Mouse (Mus musculus) intestine, embryonic 15.5 days (tissue): Measurements from ENCODE around the gene Cep89. TPM values are rescaled to one million over a fixed set of nuclear protein-coding genes. Genes with fewer than 3 reads are reported as not detected.

Experiments
- ATAC-seq: fragments of 200-750 bp; cut with Nextera tagmentation; 2 replicates; pipeline ENCODE4 v1.8.0; 2017; ENCODE audit warnings: moderate TSS enrichment, moderate library complexity
- H3K27ac ChIP-seq: fragments of 300-500 bp; sonication (generic); 2 replicates; pipeline ENCODE4 v1.5.1; 2015; ENCODE audit warnings: mild to moderate bottlenecking, inconsistent platforms
- H3K27me3 ChIP-seq: fragments of 300-500 bp; sonication (generic); replicated peaks from 2 replicates; pipeline ENCODE4 v1.6.1; 2015; ENCODE audit warnings: inconsistent platforms
- H3K36me3 ChIP-seq: fragments of 300-500 bp; sonication (generic); 2 replicates; pipeline ENCODE4 v1.6.1; 2015; ENCODE audit warnings: inconsistent platforms
- H3K4me1 ChIP-seq: fragments of 300-500 bp; sonication (generic); replicated peaks from 2 replicates; pipeline ENCODE4 v1.6.1; 2015; ENCODE audit warnings: inconsistent platforms
- H3K4me2 ChIP-seq: fragments of 300-500 bp; sonication (generic); replicated peaks from 2 replicates; pipeline ENCODE4 v1.6.1; 2015; ENCODE audit warnings: mild to moderate bottlenecking, inconsistent platforms
- H3K4me3 ChIP-seq: fragments of 300-500 bp; sonication (generic); replicated peaks from 2 replicates; pipeline ENCODE4 v1.5.1; 2015; ENCODE audit warnings: inconsistent platforms
- H3K9ac ChIP-seq: fragments of 300-500 bp; sonication (generic); 2 replicates; pipeline ENCODE4 v1.6.1; 2015; ENCODE audit warnings: inconsistent platforms
- H3K9me3 ChIP-seq: fragments of 300-500 bp; sonication (generic); 2 replicates; pipeline ENCODE4 v1.6.1; 2016; ENCODE audit warnings: inconsistent platforms
- WGBS: fragments of 180-500 bp; shearing (Covaris S2); methylation state at CpG from one replicate; pipeline ENCODE4 v1.1.7; 2015; 5-methylcytosine and 5-hydroxymethylcytosine counted together
- polyA plus RNA-seq: library from polyadenylated mRNA; unstranded; fragments of >200 nt; fragmentation: Nextera tagmentation; extraction: Ambion mirVana; gene quantifications from 2 replicates; pipeline ENCODE4 v1.2.1, GENCODE M21; 2015

The Cep89 gene
- polyA plus RNA-seq, 1 experiment from 2014 or later = 43.2 TPM

DNA sequence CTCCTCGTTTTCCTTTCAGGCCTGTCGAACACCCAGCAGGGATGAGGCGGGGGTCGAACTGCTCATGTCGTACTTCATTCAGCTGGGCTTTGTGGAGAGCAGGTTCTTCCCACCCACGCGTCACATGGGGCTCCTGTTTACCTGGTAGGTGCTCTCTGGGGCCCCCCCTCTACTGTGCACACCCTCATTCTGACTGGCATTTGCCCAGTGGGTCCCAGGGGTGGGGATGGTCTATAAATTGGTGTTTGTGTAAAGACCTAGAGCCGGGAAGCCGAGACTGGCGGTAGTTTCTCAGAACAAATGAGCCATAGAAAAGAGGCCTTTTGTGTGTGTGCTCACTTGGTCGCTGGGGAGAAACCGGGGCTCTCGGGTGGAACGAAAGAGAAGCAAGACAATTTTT lies 25.7 kb upstream of the Cep89 start:
- peaks cover 7% of the 10 kb centered on the region; the same call in 1 of the 2 replicates for H3K4me1 ChIP-seq
- peaks cover 5% of the 10 kb centered on the region; the same call in 1 of the 2 replicates for H3K36me3 ChIP-seq
- H3K27ac ChIP-seq = peak overlapping the region; percentile 93
- no peak overlapping the region for H3K9ac ChIP-seq
- no peak for ATAC-seq
- no peak overlapping the region for H3K4me3 ChIP-seq
- no peaks in the 10 kb centered on the region for H3K9me3 ChIP-seq
- H3K4me2 ChIP-seq = no peak overlapping the region
- 55% methylated on average over 14 of the region's 14 CpGs for WGBS
- H3K27me3 ChIP-seq = no peaks in the 10 kb centered on the region

DNA sequence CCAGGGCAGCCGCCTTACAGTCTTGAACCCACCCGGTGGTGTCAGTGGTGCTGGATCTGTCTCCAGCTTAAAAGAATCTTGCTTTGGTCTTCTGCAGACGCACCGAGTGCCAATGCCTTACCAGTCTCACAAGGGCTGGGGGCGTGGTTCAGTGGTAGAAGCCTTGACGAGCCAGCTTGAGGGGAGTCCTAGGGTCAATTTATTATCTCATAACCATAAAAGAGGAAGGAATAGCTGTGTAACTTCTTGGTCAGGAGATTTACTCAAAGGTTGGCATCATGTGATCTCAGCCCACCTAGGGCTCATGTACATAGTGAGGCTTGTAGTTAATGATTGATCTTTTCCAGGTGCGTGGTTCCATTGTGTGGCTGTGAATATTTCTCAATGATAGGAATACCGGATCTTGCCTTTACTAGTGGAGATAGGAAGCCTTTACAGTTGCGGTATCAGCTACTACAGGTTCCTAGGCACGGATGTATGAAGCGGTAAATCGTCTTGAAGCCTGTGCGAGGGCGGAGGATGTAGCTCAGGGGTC lies 24.3 kb upstream of the Cep89 start:
- ATAC-seq = peak; percentile 93
- peak overlapping the region; percentile 26; the same call in 1 of the 2 replicates for H3K4me2 ChIP-seq
- no peaks in the 10 kb centered on the region for H3K9me3 ChIP-seq
- no peak overlapping the region for H3K4me3 ChIP-seq
- no peaks in the 10 kb centered on the region for H3K36me3 ChIP-seq
- 63% methylated on average over 14 of the region's 14 CpGs for WGBS
- no peaks in the 10 kb centered on the region for H3K27me3 ChIP-seq
- H3K27ac ChIP-seq = peak overlapping the region; percentile 93
- H3K9ac ChIP-seq = no peak overlapping the region
- peaks cover 7% of the 10 kb centered on the region; the same call in 1 of the 2 replicates for H3K4me1 ChIP-seq

DNA sequence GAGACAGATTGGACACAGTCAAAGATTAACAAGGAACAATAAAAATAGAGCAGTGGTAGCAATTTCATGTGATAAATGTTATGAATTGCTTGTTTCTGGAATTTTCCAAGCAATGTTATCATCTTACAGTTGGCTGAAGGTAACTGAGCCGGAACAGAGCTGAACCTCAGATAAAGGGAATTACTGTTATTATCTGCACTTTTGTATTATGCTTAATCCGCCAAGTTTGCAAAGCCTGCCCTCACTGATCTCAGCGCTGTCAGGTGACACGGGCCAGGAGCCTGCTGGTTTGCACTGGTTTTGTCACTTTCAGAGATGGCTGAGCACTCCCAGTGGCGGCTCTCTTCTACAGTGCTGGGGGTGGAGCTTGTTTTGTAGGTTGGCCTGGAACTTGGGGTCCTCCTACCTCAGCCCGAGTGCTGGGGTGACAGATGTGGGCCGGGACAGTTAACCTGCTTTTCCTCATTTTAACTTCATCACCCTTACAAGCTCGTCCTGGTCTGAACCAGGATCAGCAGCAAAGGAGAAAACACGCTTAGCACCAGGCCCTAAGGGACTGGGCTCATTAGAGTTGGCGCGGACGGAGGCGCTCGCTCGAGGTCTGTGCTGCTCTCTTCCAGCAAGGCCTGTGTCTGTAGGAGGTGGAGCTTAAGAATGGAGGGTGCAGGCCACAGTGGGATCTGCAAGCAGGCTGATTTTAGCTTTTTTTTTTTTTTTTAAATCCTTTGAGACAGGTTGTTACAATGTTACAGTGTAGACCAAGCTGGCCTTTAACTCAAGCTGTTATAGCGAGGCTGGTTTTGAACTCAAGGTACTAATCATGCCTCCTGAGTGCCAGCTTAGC lies 23.5 kb upstream of the Cep89 start:
- peaks cover 7% of the 10 kb centered on the region; the same call in 1 of the 2 replicates for H3K4me1 ChIP-seq
- H3K27ac ChIP-seq = peak overlapping the region; percentile 93
- H3K27me3 ChIP-seq = no peaks in the 10 kb centered on the region
- H3K9ac ChIP-seq = no peak overlapping the region
- ATAC-seq = peak; percentile 87
- WGBS = 47% methylated on average over 16 of the region's 16 CpGs
- peak overlapping the region; percentile 36; the same call in 1 of the 2 replicates for H3K4me2 ChIP-seq
- no peaks in the 10 kb centered on the region for H3K36me3 ChIP-seq
- no peaks in the 10 kb centered on the region for H3K9me3 ChIP-seq
- H3K4me3 ChIP-seq = no peak overlapping the region

DNA sequence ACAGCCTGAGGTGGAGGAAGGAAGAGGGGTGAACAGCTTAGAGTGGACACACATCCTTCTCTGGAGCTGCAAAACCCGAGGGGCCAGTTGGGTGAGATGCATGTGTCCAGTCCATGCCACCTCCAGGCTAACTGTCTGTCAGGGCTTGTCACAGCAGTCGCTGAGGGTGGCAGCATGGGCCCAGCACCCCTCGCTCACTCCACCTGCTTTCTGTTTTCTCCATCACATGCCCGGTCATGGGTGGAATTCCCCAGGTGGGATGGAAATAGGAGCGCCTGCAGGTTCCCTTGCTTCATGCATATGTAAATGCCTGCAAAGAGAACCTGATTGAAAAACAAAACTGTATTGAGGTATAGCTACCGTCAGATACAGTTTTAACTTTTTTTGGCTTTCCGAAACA lies 22.6 kb upstream of the Cep89 start:
- Histone ChIP-seq H3K4me1 (peaks cover 10% of the 10 kb centered on the region; the same call in 1 of the 2 replicates), H3K4me3 (no peak overlapping the region), H3K4me2 (peak overlapping the region; percentile 36; the same call in 1 of the 2 replicates), H3K36me3 (no peaks in the 10 kb centered on the region), H3K27ac (peak overlapping the region; percentile 86), H3K27me3 (no peaks in the 10 kb centered on the region), H3K9me3 (no peaks in the 10 kb centered on the region), H3K9ac (no peak overlapping the region)
- no peak for ATAC-seq
- WGBS = 83% methylated on average over 7 of the region's 7 CpGs

DNA sequence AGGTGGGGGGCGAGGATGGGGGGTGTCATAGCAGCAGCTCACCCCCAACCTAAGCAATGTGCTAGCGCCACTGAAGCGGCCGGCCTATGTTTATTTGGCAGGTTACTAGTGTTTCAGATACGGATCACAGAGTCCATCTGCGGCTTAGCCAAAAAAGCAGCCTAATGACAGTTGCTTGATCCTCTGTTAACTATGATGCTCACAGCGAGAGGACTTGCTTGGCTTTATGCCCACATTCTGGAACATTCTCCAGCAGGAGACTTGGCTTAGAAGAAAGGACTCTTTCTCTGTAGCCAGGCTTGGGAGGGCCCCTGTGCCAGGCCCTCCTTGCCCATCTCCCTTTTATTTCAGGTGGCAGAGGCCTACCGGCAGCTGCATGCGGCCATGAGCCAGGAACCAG lies 20.2 kb upstream of the Cep89 start:
- no peaks in the 10 kb centered on the region for H3K36me3 ChIP-seq
- no peak overlapping the region for H3K4me2 ChIP-seq
- 78% methylated on average over 9 of the region's 9 CpGs for WGBS
- H3K4me3 ChIP-seq = no peak overlapping the region
- peaks cover 6% of the 10 kb centered on the region; the same call in 1 of the 2 replicates for H3K4me1 ChIP-seq
- H3K27me3 ChIP-seq = no peaks in the 10 kb centered on the region
- no peak overlapping the region for H3K27ac ChIP-seq
- no peak overlapping the region for H3K9ac ChIP-seq
- no peak for ATAC-seq
- no peaks in the 10 kb centered on the region for H3K9me3 ChIP-seq

DNA sequence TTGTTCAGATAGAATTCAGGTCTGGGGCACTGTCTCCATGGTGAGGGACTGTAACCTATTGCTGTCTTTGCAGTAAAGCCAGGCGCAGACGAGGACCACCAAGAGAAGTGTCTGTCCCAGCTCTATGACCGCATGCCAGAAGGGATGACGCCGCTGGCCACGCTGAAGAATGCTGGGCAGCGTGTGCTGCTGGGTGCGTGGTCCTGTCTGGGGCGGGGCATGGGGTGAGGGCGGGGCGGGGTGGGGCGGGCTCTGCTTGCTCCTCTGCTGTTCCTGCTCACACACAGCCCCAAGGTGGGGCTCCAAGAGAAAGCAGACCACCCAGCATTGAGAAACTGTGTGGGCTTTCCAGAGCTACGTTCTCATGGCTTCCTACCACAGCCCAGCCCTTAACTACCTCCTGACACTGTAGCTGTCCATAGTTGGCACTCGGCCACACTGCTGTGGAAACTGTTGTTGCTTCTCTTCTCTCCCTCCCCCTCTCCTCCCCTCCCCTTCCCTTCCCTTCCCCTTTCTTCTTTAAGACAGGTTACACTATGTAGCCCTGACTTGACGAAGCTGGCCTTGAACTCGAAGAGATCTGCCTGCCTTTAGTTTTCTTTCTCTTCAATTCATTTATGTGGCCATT lies 17.2 kb upstream of the Cep89 start:
- peak; percentile 24; the same call in 1 of the 2 replicates for ATAC-seq
- no peaks in the 10 kb centered on the region for H3K9me3 ChIP-seq
- H3K36me3 ChIP-seq = no peaks in the 10 kb centered on the region; the same call in 1 of the 2 replicates
- no peak overlapping the region for H3K4me3 ChIP-seq
- H3K4me2 ChIP-seq = peak overlapping the region; percentile 32
- H3K4me1 ChIP-seq = 0 out of 2 replicates have a peak, but pooled peaks cover 6% of the 10 kb centered on the region
- no peaks in the 10 kb centered on the region for H3K27me3 ChIP-seq
- no peak overlapping the region for H3K27ac ChIP-seq
- no peak overlapping the region for H3K9ac ChIP-seq
- WGBS = 34% methylated on average over 16 of the region's 16 CpGs

DNA sequence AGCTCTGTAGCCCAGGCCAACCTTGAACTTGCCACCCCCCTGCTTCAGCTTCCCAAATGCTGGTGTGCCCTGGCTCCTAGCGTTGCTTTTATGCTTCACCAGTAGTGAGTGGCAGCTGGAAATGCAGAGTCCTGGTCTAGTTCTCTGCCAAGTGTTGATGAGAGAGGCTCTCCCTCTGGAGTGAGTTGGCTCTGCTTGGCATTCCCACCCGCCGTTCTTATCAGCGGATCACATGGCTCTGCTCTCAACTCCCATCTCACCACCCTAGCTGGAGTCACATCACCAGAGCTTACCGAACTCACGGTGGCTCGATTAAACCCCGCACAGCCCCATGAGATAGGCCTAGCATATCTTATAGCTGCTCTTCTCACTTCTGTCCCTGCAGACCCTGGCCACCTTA lies 16.5 kb upstream of the Cep89 start:
- Histone ChIP-seq H3K36me3 (peaks cover 3% of the 10 kb centered on the region; the same call in 1 of the 2 replicates), H3K4me3 (no peak overlapping the region), H3K9ac (no peak overlapping the region), H3K4me2 (no peak overlapping the region), H3K4me1 (0 out of 2 replicates have a peak, but pooled peaks cover 6% of the 10 kb centered on the region), H3K9me3 (no peaks in the 10 kb centered on the region), H3K27ac (0 out of 2 replicates have a peak overlapping the region, but pooled peaks have one; percentile 22), H3K27me3 (no peaks in the 10 kb centered on the region)
- 89% methylated on average over 8 of the region's 8 CpGs for WGBS
- no peak for ATAC-seq

DNA sequence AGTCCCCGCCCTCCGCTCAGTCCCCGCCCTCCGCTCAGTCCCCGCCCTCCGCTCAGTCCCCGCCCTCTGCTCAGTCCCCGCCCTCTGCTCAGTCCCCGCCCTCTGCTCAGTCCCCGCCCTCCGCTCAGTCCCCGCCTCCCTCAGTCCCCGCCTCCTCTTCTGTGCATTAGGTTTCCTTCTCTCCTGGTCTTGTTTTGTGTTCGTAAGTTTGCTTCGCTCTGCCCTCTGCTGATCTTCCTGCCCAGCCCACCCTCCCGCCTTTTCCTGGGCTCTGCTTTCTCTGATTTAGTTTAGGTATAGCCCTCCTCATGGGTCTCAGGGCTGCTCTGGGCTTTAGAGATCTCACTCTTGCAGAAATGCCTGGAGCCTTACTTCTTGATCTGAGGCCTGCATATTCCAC lies 15.0 kb upstream of the Cep89 start:
- Histone ChIP-seq H3K9ac (no peak overlapping the region), H3K27me3 (no peaks in the 10 kb centered on the region), H3K4me1 (0 out of 2 replicates have a peak, but pooled peaks cover 6% of the 10 kb centered on the region), H3K4me2 (no peak overlapping the region), H3K4me3 (no peak overlapping the region), H3K27ac (peak overlapping the region; percentile 32; the same call in 1 of the 2 replicates), H3K36me3 (peaks cover 9% of the 10 kb centered on the region; the same call in 1 of the 2 replicates), H3K9me3 (no peaks in the 10 kb centered on the region)
- WGBS = 53% methylated on average over 15 of the region's 16 CpGs
- ATAC-seq = peak; percentile 5; the same call in 1 of the 2 replicates

DNA sequence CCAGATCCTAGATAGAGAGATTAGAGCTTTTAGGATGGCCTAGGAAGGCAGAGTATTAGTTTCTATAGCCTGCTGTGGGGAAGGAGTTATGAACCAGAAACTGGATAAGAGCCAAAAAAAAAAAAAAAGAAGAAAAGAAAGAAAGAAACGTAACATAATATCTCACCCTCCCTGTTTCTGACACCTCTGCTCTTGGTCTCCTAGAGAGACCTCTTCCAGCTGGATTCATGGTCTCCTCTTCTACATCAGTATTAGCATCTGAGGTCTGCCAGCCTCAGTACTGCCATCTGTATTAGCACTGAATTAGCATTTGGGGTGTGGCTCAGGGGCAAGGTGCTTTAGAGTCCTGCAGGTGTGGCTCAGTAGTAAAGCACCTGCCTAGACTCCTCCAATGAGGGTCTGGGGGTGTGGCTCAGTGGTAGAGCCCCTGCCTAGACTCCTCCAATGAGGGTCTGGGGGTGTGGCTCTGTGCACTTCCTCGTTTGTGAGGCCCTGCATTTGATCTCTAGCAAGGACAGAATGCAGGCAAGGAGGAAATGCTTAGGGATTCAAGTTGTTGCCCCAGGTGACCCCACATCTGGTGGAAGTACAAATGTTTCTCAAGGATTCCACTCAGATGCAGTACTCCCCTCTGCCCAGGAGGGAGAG lies 14.0 kb upstream of the Cep89 start:
- Histone ChIP-seq H3K4me3 (no peak overlapping the region), H3K4me2 (no peak overlapping the region), H3K27ac (0 out of 2 replicates have a peak overlapping the region, but pooled peaks have one; percentile 32), H3K27me3 (no peaks in the 10 kb centered on the region), H3K9me3 (no peaks in the 10 kb centered on the region), H3K9ac (no peak overlapping the region), H3K36me3 (peaks cover 9% of the 10 kb centered on the region; the same call in 1 of the 2 replicates), H3K4me1 (0 out of 2 replicates have a peak, but pooled peaks cover 6% of the 10 kb centered on the region)
- peak; percentile 92 for ATAC-seq
- 20% methylated on average over 2 of the region's 2 CpGs for WGBS

DNA sequence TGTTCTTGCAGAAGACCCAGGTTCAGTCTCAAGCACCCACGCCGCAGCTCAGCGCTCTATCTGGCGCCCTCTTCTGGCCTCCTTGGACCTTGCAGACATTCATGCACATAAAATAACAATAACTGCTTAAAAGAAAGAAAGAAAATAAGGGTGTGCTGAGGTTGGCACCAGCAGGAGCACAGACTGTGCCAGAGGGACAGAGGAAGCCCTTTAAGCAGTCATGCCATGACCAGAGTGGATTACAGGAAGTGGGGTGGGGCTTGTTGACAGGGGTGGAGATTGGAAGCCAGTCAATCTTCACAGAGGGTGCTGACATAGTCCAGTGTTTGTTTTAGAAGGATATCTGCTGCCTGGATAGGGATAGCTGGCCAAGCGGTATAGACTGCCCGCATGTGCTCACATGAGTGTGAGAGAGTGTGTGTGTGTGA lies 10.3 kb upstream of the Cep89 start:
- Histone ChIP-seq H3K36me3 (peaks cover 9% of the 10 kb centered on the region; the same call in 1 of the 2 replicates), H3K4me2 (no peak overlapping the region), H3K9ac (no peak overlapping the region), H3K27me3 (no peaks in the 10 kb centered on the region), H3K9me3 (no peaks in the 10 kb centered on the region), H3K4me3 (no peak overlapping the region), H3K4me1 (no peaks in the 10 kb centered on the region), H3K27ac (no peak overlapping the region)
- 56% methylated on average over 6 of the region's 6 CpGs for WGBS
- no peak for ATAC-seq

DNA sequence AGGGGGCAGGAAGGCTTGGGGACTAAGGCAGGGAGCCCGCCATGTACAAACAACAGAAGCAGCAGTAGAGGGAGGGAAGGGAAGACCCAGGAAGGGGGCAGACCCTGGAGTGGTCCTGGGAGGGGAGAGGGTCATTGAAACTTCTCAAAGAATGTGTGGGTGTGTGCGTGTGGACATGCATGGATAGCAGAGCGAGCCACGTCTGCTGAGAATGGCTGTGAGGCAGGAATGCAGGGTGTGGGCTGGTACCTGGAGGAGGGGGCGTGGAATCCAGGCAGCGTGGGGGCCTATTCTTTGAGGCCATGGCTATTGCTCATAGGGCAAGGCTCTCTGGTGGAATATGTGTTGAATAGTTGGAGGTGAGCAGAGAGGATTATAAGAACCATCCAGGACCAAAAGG lies 8.1 kb upstream of the Cep89 start:
- no peaks in the 10 kb centered on the region for H3K27me3 ChIP-seq
- no peaks in the 10 kb centered on the region for H3K9me3 ChIP-seq
- peaks cover 14% of the 10 kb centered on the region; the same call in 1 of the 2 replicates for H3K36me3 ChIP-seq
- 0 out of 2 replicates have a peak overlapping the region, but pooled peaks have one; percentile 19 for H3K27ac ChIP-seq
- H3K4me2 ChIP-seq = no peak overlapping the region
- no peaks in the 10 kb centered on the region for H3K4me1 ChIP-seq
- ATAC-seq = no peak
- no peak overlapping the region for H3K9ac ChIP-seq
- H3K4me3 ChIP-seq = no peak overlapping the region
- WGBS = 46% methylated on average over 6 of the region's 6 CpGs
